Mouse (Mus musculus): Measurements from ENCODE around the gene D430041D05Rik.

Gene D430041D05Rik

DNA sequence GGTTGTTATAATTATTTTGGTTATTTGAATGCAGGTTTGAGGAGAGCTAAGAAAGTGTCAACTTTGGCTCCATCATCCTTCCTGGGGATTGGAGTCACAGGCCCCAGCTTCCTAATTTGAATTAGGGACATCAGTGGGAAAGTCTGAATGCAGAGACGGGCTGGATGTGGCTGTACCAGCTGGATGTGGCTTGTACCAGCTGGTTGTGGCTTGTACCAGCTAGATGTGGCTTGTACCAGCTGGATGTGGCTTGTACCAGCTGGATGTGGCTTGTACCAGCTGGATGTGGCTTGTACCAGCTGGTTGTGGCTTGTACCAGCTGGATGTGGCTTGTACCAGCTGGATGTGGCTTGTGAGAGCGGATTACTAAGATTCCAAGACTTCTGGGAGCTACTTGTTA is 8.6 kb upstream of the D430041D05Rik start:
- TF ChIP-seq GATA4 (IDR thresholded peaks at IDR 0.05; ENCODE audit: insufficient replicate concordance, low read length): no peak

DNA sequence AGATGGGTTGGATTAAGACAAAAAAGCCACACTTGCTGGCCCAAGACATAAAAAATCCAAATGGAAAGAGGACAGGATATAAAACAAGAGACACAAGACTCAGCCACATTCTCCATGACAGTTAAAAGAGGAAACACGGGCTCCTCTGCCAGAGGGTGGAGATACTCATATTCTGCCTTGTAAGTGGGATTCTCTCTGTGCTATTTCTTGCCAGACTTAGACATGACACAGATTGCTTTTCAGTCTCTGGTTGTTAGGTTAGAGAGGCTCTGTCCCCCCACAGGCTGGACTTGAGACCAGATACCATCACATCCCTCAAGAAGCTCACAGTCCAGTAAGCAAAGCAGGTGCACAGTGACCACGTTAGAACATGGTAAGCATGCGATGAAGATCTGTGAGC is 2.2 kb upstream of the D430041D05Rik start:
- TF ChIP-seq GATA4 (IDR thresholded peaks at IDR 0.05; ENCODE audit: insufficient replicate concordance, low read length): no peak

DNA sequence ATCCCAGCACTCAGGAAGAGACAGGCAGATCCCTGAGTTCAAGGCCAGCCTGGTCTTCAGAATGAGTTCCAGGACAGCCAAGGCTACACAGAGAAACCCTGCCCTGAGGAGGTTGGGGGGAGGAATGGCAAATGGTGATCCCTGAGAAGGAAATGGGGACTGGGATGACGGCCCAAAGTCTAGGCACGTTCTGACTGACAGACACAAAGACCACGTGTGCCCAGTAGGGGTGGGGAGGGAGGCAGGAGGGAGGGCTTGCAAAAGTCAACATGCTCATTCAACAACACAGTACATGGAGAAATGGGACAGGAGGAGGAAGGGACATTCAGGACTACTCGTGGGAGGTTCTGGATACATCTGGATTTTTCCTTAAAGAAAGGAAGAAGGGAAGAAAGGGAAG is 1.7 kb upstream of the D430041D05Rik start:
- TF ChIP-seq GATA4 (IDR thresholded peaks at IDR 0.05; ENCODE audit: insufficient replicate concordance, low read length): no peak

DNA sequence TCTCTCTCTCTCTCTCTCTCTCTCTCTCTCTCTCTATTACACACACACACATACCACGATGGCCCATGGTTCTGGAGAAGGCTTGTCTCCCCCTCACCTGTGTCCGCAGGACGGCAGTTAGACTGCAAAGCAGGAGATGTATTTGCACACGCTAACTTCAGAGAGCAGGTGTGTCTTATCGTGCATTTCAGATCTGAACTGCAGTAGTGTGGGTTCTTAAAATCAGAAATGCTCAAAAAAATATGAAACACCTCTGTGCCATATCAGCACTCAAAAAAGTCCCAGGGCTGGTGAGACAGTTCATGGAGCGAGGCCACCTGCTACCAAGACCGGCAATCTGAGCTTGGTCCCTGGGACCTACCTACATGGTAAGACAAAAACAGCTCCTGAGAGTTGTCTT is 993 bp upstream of the D430041D05Rik start:
- TF ChIP-seq GATA4 (IDR thresholded peaks at IDR 0.05; ENCODE audit: insufficient replicate concordance, low read length): no peak

DNA sequence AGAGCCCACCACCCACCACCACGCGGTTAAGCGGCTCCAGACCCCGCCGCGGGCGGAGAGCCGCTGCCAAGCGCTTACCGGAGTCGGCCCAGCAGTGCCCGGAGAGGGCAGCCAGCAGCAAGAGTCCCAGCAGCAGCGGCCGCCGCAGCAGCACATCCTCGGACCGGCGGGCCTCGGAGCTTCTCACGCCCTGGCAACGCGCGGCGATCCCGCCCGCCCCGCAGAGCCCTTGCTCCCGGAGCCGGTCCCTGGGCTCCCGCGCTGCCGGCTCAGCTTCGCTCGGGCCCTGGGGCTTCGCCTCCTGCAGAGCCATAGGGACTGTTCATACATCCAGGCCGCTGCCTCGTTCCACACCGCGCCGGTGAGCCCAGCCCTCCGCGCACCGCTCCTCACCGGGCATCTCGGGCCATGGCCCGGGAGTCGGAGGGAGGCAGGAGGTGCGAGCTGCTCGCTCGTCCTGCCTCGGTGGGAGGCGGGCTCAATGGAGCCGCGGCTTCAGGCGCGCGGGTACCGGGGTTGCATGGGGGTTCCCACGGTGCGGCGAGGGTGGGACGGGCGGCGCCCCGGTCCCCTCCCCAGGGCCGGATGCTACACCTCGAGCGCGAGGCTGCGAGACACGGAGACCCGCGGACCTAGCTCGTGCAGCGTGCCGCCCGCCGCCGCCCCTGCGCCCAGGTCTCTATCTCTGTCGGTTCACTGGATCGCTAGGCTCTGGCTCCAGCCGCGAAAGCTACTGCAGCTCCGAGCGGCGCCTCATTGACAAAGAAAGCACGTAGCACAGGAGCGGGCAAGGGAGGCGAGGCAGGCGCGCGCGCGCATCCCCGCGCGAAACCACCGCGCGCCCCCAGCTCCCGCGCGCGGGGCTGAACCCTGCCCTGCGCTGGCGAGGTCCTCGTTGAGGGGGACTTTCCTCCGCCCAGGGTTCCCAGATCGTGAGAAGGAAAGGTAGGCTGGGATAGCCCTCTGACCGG is 677 bp downstream of the D430041D05Rik start:
- TF ChIP-seq GATA4 (IDR thresholded peaks at IDR 0.05; ENCODE audit: insufficient replicate concordance, low read length): no peak

DNA sequence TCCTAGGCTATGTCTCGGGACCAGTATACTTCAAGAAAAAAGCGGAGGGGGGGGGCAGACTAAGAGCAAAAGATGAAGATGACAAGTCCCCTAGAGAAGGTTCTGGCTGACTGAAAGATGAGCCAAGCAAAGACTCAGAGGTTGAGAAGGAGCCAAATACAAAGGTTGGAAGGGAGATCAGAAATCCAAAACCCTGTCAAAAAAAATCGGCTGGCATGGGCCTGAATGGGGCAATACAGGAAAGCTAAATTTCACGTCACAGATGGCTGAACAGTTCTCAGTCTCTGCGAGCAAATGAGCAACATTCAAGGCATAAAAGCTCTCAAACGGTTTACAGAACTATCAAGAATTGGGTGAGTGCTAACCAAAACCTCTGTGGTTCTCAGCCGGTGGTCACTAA is 2.5 kb downstream of the D430041D05Rik start:
- no peak for TF ChIP-seq GATA4 (IDR thresholded peaks at IDR 0.05; ENCODE audit: insufficient replicate concordance, low read length)

DNA sequence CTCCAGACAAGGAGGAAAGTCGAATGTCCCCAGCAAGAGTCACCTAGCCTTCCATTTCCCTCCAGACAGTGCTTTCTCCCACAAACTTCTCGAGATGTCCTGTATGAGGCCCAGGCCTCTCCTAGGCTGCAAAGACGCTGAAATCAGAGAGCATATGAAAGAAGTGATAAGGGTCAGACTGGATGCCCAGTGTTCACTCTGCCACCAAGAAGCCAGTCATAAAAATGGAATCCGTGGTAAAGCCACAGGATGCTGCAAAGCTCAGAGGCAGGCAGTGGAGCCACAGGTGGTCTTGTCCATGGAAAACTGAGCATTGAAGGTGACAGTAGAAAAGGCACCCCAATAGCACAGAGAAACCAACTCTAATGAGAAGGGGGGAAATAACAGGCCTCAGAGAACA is 2.9 kb downstream of the D430041D05Rik start:
- no peak for TF ChIP-seq GATA4 (IDR thresholded peaks at IDR 0.05; ENCODE audit: insufficient replicate concordance, low read length)

DNA sequence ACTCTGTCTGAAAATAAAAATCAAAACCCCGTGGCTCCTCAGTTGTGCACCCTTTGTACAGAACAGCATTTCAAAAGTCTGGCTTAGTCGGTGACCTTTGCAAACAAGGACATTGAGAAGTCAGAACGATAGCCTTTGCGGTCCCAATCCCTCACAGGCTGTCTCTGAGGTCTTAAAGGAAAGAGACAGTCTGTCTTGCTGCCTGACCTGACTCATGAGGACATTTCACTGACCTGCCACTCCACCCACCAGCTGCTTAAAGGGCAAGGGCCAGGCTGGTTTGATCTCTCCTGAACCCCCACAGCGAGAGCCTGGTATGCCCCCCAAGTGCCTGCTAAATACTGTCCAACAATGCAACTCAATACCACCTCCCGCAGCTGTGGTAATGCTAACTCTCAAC is 6.8 kb downstream of the D430041D05Rik start:
- no peak for TF ChIP-seq GATA4 (IDR thresholded peaks at IDR 0.05; ENCODE audit: insufficient replicate concordance, low read length)

DNA sequence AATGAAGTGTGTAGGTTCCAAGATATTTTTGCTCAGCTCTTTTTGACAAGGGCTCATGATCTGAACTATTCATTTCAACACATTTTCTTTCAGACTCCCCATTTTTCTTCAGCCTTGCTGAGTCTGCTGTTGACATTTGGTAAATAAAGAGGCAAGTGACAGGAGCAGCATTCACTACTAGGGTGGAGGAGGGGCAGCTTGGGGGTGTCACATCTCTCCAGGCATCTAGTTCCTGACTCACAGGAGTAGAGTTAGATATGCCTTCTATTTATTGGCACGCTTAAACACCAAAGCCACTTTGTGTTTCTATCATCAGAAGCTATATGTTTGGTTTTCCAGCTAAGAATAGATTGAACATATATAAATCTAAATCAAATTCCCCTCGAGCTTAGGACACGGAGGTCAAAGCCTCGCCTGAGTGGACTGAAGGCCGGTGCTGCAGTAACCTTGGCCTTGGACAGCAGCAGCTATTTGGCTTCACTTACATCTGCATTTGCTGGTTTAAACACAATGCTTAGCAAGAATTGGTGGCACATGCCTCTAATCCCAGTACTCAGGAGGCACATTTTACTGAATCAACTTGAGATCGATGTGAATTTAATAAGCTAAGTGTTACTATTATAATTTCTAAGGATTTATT is 12.0 kb downstream of the D430041D05Rik start:
- TF ChIP-seq GATA4 (IDR thresholded peaks at IDR 0.05; ENCODE audit: insufficient replicate concordance, low read length): no peak

DNA sequence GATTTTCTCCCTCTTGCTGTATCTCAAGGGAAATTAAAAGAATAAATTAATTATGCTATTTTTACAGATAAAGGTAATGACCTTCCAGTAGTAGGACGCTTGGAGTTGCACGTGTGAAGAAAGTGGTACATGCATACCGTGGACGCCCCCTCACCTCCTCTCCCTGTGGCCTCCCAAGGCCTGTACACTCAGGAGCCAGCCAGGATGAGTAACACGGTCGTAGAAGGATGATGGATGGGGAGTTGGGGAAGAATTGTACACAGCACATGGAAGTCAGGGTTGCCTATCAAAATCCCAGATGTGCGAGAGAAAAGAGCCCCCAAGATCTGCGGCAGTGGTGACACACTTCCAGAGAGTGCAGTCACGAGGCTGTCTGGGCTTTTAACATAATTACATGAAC is 14.9 kb downstream of the D430041D05Rik start:
- no peak for TF ChIP-seq GATA4 (IDR thresholded peaks at IDR 0.05; ENCODE audit: insufficient replicate concordance, low read length)

DNA sequence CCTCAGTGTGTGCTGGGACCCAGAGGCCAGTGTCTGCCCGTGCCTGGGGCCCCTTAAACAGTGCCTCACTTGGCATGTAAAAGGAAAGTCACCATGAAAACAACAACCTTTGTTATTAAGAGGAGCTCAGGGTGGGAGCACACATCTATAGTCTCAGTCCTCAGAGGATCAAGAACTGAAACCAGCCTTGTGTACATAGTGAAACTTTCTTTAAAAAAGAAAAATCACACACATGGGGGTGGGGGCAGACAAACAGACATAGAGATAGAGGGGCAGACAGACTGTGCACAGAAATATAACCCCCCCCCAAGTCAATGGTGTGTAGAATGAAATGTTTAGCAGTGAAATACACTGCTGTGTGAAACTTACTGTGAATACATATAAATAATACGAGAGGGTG is 16.0 kb downstream of the D430041D05Rik start:
- no peak for TF ChIP-seq GATA4 (IDR thresholded peaks at IDR 0.05; ENCODE audit: insufficient replicate concordance, low read length)

DNA sequence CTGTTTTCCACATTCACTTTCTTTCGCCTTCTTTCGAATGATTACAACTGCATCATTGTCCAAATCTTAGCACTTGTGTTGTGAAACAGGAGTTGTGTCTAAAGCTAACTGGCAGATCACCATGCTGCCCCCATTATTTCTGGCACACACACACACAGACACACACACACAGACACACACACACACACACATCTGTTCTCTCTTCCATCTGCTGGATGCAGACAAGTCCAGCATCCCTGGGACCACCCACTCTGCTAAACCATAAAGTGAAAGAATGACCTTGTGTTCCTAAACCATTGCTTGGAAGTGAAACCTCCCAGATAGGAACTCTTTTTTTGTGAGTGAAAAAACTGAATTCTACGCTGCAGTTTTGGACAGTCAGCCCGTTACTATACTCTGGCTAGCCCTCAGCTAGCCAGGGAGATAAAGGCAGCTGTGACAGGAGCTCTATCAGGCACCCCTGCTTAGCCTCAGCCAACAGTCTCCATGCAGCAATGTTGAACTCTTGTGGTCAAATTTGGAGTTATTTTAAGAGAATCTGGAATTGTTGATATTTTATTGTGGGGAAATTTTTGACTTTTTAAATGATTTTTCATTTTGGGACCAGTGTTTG is 18.0 kb downstream of the D430041D05Rik start:
- TF ChIP-seq GATA4 (IDR thresholded peaks at IDR 0.05; ENCODE audit: insufficient replicate concordance, low read length): no peak

DNA sequence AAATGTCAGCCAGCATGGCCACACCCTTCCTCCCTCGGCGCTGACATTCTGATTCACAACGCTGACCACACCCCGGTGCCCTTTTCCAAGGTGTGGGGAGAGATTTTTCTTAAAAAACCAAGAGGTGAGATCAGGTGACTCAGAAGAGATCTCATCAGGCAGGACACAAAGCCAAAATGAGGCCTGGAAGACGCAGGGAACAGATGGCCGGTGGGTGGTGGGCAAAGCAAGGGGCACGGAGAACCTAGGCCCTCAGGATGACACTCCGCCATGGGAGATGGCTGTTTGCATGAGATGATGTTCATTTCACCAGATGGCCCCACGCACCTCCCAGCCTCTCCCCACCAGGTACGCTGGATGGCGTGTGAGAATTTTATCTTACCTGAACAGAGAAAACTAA is 21.6 kb downstream of the D430041D05Rik start:
- TF ChIP-seq GATA4 (IDR thresholded peaks at IDR 0.05; ENCODE audit: insufficient replicate concordance, low read length): no peak

DNA sequence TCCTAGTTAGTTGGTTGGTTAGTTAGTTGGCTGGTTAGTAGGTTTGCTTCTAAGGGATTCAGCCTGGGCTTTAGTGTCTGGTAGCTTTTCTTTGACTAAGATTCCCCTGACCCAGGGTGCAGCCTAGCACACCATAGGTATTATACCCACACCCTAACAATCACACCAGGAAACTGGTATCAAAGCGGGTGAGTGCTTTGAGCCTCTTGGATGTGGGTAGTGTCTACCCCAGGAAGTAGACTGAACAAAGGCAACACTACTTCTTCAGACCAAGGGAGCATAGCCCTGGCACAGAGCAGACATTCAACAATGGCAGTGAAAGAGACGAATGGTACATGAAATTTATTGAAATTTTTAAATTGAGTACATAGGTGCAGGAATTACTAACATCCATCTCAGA is 24.9 kb downstream of the D430041D05Rik start:
- no peak for TF ChIP-seq GATA4 (IDR thresholded peaks at IDR 0.05; ENCODE audit: insufficient replicate concordance, low read length)

DNA sequence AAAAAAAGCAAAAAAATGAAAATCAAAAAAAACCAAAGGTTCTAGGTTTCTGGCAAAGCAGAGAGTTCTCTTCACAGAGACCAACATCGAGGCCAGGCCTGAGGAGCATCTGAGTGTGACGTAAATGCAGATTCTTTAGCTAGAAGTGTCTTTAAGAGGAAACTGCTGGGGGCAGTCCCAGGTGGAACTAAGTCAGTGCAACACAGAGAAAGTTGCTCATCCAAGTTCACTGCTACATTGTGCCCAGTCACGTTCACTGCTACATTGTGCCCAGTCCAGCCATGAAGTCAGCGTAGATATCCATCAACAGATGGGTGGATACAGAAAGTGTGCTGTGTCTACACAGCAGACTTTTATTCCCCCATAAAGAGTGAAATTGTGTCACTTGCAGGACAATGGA is 27.2 kb downstream of the D430041D05Rik start:
- TF ChIP-seq GATA4 (IDR thresholded peaks at IDR 0.05; ENCODE audit: insufficient replicate concordance, low read length): no peak

DNA sequence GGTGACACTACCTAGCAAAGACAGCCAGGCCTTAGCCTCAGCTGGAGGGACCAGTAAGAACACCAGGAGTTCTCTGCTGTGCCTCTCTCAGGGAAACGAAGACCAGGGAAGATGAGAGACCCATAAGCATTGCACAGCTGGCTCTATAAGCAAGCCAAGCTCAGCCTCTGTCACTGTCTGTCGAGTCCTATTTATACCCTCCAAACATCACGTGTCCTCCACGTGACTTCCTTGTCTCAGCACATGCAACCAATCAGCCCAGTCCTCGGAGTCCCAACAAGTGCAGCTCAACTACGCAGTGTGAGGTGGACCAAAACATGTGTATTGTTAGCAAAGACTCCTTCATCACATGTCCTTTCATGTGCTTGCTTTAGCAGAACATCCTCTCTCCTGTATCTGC is 28.0 kb downstream of the D430041D05Rik start:
- TF ChIP-seq GATA4 (IDR thresholded peaks at IDR 0.05; ENCODE audit: insufficient replicate concordance, low read length): no peak
